Mouse (Mus musculus) adrenal gland, adult 2 months (tissue): ENCODE data around the gene Sgsm2. TPM values are rescaled to one million over a fixed set of nuclear protein-coding genes. Genes with fewer than 3 reads are reported as not detected.
A peak's percentile ranks its signal among the peaks of the same experiment; 100 is the strongest.

Experiments used
- DNase-seq: peaks from one replicate; pipeline ENCODE4 v3.0.0; 2021
- polyA plus RNA-seq: library from polyadenylated mRNA; depleted of rRNA; stranded (reverse); fragments of >200 nt; gene quantifications from 2 replicates; pipeline ENCODE4 v1.2.3, GENCODE M21; 2012
- total RNA-seq, 2 experiments: library from RNA; stranded (reverse); gene quantifications; 2 replicates each; pipeline ENCODE4 v1.2.3; 2021

The Sgsm2 gene
- total and polyA plus RNA-seq, 3 experiments = 21.8 to 35.2 (median 24.4) TPM

DNA sequence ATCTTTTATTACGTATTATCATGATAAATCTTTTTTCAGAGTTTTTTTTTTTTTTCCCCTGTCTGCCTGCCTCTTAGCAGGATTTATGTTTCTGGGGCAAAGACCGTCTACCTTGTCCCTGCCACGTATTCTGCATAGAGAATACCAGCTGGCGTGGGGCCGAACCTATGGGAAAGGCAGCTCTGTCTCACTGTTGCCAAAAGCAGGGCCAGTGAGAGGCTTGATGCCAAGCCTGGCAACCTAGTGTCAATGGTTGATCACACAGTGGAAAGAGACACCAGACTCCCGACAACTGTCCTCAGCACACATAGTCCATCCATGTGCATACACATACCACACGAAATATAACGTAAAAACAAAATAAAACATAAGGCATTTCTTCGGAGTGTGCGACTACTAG lies 13.8 kb downstream of the Sgsm2 start:
- DNase-seq = no peak

DNA sequence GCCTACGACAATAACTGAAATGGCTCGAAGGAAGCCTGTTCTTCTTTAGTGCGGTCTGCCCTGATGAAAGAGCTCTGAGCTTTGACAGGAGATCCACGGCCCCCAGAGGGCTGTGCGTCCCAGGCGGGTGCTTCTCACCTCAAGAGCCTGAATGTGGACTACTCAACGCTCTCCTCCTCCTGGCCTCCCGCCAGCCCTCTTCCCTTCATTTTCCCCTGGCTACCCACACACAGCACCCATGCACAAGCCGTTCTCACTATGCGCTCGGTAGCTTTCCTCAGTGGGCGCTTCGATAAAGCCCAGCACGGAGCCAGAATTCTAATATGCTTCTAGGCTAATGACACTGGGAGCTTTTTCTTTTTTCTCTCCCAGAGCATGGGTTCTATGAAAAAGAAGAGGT lies 14.9 kb downstream of the Sgsm2 start:
- DNase-seq = no peak

DNA sequence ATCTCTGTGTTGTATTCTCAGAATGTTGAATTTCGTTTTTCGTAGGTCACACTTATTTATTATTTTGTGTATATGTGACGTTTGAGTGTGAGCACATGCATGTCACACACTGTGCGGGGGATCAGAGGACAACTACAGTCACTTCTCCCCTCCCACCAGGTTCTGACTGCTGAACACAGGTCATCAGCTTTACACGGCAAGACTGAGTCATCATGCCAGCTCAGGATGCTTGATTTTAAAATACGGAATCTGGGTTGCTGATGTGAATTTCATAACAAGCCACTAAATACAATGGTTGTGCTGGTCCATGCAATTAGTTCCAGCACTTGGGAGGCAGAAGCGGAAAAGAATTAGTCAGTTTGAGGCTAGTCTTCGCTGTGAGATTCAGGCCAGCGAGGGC lies 15.9 kb downstream of the Sgsm2 start:
- DNase-seq = no peak

DNA sequence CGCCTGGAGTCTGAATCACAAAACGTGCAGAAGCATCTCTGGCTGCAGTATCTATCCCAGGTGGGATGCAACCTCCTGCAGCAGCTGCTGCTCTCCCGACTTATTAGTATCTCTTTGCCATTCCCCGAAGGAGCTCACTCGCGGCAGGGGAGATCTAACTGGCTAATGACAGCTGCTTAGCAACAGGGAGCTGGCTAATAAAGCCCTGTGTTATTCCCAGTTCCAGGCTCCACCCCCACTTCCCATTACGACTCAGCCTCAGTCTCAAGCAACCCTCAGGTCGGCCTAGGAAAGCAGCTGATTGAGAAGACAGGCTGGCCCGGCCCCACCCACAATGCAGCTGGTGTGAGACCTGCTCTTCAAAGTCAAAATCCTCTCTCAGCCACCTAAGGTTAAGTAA lies 20.1 kb downstream of the Sgsm2 start:
- peak; percentile 40 for DNase-seq

DNA sequence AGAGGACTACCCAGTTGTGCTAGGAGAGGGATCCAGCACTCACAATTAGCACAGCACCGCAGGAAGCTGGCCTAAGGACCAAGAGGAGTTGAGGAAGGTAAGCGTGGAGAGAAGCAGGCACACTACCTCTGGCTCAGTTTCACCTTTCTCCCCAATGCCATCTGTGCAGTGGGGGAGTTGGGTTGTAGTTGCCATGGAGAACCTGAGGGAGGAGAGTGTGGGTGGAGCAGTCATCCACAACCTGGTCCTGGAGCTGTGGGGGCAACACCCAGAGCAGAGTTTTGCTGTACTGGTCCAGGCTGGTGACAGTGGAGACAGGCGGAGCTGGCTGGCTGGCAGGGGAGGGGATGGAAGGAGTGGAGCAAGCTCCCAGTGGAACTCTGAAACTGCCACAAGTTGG lies 22.2 kb downstream of the Sgsm2 start:
- no peak for DNase-seq

DNA sequence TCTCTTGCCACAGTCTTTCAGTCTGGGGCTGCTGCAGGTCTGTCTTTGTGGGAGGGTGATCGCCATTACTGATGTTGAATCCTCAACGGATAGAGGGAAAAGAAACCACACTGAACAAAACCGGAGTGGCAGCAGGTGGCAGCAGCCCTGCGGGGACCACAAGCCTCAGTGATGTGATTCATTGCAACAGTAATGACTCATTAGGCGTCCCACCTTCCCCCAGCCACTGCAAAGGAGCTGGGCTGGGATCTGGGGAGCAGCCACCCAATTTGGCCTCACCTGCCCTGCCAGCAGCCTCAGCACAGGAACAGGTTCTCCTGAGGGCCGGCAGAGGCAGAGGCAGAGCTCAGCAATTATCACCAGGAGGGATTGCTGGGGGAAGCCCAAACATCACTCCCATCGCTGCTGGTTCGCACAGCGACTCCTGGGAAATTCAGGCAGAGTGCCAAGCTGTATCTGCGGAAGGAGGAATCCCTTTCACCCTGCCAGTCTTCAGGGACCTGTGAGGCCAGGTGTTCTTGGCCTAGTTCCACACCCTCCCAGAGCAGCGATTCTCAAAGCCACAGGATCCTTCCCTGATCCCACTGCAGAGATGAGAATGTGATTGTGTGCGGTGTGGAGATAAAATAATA lies 25.8 kb downstream of the Sgsm2 start:
- peak; percentile 72 for DNase-seq

DNA sequence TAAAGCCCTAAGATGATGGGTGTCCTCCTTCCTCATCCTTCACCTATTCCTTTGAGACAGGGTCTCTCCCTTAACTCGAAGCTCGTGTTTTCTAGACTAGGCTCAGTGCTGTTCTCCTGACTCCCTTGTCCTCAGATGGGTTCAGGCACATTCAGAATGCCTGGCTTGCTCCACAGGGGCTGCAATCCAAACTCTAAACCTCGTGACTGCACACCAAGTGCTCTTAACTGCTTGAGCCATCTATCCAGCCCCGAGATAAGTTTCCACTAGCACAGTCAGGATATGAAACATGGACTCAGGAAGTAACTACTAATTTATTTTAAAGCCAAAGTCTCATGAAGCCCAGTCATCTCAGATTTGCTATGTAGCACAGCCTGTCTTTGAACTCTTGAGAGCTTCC lies 26.3 kb downstream of the Sgsm2 start:
- no peak for DNase-seq

DNA sequence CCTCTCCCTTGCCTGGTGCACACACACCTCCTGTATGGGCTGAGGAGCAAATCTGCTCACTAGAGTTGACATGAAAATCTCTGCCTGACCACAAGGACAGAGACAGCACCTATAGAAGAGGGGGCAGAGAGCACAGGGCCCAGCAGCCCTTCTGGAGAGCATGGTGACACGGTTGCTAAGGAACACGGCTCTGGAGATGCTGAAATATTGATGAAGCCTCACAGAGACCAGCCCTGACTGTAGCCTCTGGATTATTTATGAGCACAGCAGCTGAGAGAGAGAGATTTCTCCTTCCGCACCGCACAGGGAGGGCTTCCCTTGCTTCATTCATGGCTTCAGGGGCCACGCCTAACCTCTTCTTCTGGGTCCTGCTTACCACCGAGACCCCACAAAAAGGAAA lies 27.3 kb downstream of the Sgsm2 start:
- no peak for DNase-seq

DNA sequence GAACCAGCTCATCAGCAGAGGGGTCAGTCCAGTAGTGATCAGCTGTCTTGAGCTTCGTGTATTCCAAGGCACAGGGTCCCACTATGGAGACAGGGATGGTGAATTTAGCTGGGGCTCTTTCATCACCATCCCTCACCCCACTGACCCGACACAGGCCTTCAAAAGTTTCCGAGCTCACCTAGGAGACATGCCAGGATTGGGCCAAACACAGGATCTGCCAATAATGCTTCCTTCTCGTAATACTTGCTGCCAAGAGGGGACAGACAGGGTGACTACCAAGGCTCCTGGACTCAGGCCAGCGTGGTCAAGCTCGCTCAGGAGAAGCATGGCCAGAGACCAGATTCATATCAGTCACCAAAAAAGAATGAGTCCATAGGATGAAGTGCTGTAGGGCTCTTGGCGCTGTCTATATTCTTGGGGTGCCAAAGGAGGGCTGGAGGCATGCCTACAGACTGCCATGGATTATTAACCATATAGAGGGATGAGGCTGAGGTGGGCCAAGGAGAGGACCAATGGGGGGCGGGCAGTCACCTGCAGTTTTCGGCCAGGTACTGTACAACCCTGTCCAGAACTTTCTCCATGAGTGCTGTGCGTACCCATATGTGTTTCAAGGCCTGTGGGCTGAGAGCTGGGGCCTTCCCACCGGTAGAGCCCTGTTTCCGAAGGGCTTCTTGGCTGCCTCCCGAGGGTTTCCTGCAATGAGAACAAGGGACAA lies 28.7 kb downstream of the Sgsm2 start:
- DNase-seq = peak; percentile 67

DNA sequence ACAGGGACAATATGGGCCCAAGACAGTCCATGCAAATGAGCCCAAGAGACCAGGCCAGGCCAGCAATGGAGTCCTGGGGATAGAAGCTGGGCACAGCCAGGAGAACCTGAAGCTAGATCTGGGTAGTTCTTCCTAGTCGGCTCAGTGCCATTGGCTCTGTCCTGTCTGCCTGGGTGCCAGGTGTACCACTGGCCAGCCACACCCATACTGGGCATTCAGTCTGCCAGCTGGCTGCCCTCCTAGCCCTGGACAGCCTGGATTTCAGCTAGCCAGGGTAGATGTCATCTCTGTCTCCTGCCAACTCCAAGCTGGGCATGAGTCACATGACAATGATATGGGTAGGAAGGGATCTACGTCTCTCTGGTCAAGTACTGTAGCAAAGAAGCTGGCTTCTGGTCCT lies 29.7 kb downstream of the Sgsm2 start:
- DNase-seq = peak; percentile 85

DNA sequence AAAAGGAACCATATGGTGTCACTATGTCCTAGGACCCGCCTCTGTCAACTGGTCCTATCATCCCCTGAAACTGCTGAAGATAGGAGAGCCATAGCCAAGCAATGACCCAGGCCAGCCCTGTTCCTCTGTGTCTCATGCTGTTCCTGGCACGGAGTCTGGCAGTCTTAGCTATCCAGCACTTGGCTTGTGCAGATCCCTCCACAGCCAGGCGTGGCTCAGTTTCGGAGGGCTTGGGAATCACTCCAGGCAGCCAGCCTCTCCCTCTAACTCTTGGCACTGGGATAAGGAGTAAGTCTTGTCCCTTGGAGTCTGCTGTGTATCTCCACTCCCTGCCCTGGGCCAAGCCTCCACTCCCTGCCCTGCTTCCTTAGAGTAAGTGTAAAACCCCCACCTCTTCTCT lies 30.2 kb downstream of the Sgsm2 start:
- DNase-seq = peak; percentile 63

DNA sequence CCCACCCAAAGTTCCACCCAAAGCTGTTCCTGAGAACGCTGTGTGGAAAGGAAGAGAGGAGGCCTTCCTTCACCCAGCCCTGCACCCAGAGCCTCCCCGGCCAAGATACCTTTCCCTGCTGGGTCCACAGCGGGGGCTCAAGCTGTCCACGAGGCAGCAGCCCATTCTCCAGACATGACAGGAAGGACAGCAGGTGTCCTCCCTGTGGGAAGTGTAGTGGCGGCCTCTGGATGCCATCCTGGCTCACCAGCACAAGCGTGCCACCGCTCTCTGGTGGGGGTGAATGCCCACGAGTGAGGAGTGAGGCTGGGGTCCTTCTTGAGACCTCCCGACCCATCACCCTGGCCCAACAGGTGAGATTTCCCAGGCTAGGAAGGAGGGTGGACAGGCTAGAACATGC lies 31.6 kb downstream of the Sgsm2 start:
- peak; percentile 1 for DNase-seq

DNA sequence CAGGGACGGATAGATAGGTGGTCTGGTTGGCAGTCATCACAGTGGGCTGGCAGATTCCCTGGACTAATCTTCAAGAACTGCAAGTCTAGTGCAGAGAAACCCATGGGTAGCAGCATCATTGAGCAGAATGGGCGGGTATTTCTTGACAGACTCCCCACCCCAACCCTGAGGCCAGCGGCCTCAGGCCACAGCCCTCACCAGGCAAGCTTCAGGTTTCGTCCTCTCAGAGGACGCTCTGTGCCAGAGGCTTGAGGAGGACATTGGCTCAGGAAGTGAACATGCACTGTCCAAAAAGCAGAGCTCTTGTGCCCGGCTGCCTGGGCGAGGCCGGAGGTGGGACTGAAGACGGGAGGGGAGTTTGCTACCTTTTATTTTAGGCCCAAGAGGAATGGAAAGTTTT lies 32.4 kb downstream of the Sgsm2 start:
- DNase-seq = no peak

DNA sequence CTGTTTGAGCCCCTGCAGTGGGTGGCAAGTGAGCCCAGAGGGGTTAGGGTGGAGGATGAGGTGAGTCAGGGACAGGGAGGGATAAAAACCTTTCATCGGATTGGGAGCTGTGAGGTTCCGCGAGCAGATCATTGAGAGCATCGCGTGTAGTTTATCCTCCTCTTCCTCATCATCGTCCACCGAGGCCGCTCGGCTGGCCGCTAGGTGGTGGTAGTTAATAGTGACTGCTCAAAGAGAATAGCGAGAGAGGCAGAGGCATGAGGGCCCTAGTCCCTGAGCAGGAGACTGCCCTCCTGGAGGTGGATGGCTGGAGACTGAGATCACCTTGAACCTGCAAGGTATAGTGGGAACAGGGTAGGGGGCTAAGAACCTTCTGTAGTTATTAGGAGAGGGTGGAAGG lies 33.4 kb downstream of the Sgsm2 start:
- DNase-seq = peak; percentile 18

DNA sequence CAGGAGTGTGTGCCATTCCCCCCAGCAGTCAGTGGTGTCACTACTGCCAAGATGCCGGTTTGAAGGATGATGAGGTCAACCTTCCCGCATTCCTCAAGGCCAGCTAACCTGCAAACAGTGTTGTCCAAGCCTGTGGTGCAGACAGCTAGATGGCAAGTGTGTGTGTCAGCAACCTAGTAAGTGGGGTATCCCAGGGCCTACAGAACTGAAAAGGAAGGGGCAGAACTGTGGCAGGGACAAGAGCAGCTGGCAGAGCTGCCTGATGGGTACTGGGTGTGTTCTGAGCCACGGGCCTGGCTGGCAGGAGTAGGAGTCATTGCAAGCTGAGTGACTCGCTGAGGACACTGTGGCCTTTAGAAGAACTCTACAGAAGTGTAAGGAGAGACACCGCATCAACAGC lies 34.7 kb downstream of the Sgsm2 start:
- DNase-seq = peak; percentile 60

DNA sequence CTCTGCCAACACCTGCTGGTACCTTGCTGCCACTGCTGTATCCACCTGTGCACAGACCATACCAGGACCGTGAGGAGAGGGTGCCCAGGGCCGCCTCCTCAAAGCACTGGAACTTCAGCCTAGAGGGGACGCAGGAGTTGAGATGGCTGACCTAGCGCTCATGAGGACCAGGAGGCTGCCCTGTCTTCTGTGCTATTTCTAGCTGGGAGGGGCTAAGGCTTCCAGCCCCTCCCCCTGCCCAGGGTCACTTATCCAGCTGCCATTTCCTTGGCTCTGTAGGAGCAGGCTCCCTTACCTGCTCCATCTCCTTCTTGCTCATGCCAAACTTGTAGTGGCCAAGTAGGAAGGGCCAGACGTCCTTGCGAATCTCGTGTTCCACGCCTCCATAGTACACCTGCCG lies 39.1 kb downstream of the Sgsm2 start:
- peak; percentile 1 for DNase-seq

DNA sequence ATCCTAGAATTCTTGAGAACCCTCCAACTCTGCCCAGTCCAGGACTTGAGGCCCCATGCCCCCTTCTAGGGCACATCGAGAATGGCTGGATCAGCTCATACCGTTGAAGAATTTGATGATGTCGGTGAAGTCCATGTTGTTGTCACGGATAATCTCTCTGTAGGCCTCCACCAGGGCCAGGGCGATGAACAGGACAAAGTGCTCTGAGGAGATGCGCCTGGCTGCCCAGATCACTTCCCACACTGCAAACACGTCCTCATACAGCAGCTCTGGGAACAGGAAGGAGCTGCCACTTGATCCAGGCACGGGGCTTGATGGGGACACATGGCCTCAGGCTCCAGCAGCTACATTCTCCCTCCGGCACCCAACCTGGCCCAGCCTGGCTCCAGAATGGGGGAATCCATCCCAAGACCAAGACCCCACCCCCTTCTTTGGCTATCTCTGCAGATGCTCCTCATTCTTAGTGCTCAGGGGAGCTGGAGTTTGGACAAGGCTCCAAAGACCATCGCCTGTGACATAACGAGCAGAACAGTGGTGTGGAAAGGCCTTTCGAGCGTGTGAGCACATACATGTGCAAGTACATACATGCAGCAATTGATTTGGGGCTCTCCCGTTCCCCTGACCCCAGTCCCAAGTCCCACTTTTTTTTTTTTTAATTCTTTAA lies 45.7 kb downstream of the Sgsm2 start:
- peak; percentile 6 for DNase-seq

DNA sequence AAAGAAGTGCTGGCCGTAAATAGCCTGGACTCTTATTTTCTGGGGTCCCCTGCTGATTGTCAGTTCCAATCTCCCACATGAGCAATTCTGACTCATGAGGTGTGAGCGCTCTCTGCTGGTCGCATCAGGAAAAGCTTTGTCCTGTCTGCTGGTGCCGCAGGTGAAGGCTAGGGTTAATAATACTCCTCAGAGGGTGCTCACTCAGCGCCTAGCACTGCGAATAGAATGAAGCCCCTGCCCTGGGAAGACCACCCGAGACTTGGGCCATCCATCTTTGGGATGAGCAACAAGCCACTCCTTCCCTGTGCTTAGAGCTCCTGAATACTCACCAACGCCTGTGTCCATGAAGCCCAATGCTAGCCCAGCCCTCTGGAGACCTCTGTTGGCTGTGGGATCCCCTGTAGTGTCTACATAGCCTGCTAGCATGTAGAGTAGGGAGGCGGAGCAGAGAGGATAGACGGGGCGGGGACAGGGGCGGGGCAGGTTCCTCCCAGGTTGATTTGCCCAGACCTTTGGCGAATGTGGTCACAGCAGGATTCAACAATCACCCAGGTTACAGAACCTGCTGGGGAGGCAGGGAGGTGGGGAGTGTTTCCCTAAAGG lies 48.8 kb downstream of the Sgsm2 start:
- DNase-seq = peak; percentile 77

DNA sequence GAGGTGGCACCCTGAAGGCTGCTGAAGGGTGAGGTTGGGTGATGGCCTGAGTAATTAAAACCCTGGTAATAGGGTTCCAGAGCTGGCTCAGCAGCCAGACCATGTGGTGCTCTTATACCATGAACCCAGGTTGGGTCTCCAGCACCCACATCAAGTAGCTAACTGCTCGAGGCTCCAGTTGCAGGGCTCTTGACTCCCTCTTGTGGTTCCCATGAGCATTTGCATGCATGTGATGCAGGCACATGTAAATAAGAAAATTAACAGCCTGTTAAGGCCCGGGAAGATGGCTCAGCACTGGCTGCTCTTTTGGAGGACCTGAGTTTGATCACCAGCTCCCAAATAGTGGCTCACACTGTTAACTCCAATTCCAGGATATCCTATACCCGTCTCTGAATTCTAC lies 51.1 kb downstream of the Sgsm2 start:
- no peak for DNase-seq

DNA sequence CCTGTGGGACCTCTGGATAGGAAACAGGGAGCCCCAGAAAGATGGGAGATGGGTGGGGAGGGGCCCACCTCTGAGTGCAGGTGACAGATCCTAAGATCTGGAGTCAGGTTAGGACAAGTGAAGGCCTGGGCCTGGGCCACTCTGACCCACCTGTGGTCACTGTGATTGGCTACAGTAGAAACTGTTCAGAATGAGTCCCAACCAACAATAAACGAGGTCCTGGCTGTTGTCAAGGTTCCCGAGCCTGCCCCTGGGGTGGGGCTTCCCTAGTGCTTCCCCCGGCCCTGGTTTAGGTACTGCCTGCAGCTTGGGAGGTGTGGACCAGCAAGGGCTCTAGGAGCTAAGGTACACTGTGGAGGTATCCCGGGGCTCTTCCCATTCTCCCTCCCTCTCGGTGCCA lies 53.1 kb downstream of the Sgsm2 start:
- DNase-seq = no peak

DNA sequence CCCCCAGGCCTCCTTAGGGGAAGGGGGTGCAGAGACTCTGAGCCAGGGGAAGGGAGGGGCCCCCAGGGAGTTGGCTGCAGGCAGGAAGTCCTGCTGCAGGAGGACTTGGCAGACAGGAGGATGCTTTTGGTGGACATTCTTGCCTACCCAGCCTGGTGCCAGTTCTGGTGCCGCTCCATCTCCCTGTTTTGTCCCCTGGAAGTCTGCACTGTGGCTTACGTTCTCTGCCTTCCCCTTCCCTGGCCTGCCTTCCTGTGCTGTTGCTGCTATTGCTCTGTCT lies 53.5 kb downstream of the Sgsm2 start:
- no peak for DNase-seq

DNA sequence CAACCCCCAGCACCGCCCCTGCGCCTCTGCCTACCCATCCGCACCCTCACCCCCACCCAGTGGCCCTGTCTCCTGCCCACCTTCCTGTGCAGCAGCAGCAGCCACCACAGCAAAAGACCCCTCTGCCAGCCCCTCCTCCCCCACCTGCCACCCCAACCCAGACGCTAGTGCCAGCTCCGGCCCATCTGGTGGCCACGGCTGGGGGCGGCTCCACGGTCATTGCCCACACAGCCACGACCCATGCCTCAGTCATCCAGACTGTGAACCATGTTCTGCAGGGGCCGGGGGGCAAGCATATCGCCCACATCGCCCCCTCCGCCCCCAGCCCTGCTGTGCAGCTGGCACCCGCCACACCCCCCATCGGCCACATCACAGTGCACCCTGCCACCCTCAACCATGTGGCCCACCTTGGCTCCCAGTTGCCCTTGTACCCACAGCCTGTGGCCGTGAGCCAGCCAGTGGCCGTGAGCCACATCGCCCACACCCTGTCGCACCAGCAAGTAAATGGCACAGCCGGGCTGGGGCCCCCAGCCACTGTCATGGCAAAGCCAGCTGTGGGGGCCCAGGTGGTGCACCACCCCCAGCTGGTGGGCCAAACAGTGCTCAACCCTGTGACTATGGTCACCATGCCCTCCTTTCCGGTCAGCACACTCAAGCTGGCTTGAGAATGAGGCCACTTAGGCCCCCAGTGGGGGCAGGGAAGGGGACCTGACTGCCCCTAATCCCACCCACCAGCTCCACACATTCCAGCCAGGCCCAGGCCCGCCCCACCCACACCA lies 54.0 kb downstream of the Sgsm2 start:
- DNase-seq = no peak

DNA sequence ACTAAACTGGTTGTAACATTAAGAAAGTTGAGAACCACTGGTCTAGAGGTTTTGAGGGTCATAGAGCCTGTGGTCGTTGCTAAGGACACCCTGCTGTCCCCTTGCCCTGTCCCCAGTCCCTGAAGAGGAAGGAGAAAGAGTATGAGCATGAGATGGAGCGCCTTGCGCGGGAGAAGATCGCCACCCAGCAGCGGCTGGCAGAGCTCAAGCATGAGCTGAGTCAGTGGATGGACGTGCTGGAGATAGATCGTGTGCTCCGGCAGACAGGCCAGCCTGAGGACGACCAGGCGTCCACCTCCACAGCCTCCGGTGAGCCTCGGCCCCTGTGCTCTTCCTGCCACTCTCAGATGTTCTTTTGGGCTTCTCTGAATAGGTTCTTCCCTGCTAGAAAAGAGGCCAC lies 54.8 kb downstream of the Sgsm2 start:
- no peak for DNase-seq
